ENCODE assay signal across 9 mouse cellular contexts in genomic region chr3:107792736-107793135, GRCm38 (mm10). TPM values are rescaled to one million over a fixed set of nuclear protein-coding genes. Genes with fewer than 3 reads are reported as not detected.
DNase-seq lines count a peak whose midpoint lies in the region; ATAC-seq and TF ChIP-seq lines count a peak whose summit lies in the region.
"Had no signal": no experiment of that assay in that cellular context is flagged by ENCODE, and none has a peak within 500 bp of the region (broad histone marks: within the 10 kb centered on the region; RNA-seq: fewer than 3 reads in every experiment).

No protein-coding gene starts in this region.

- no peak overlapping the region for H3K4me3 ChIP-seq in heart, embryonic 15.5 days
- H3K4me3 ChIP-seq in lung, embryonic 15.5 days: no peak overlapping the region
- no peak overlapping the region for H3K4me3 ChIP-seq in forebrain, embryonic 14.5 days (ENCODE audit: low read depth, low read length)
- no peak overlapping the region for H3K4me3 ChIP-seq in neural tube, embryonic 15.5 days (replicated peaks)
- no peak overlapping the region for H3K4me3 ChIP-seq in liver, postnatal 0 days (ENCODE audit: low read depth, low read length)

- ATAC-seq in heart, embryonic 15.5 days (replicated peaks; ENCODE audit: insufficient number of reproducible peaks, insufficient read depth, low FRiP score, low read depth): no peak
- ATAC-seq in lung, embryonic 15.5 days (ENCODE audit: borderline replicate concordance, extremely low read depth, low FRiP score, low TSS enrichment): no peak
- ATAC-seq in forebrain, embryonic 14.5 days: no peak
- no peak for ATAC-seq in neural tube, embryonic 15.5 days (ENCODE audit: low FRiP score)
- ATAC-seq in liver, postnatal 0 days: no peak

- H3K9ac ChIP-seq in heart, embryonic 15.5 days: no peak overlapping the region
- no peak overlapping the region for H3K9ac ChIP-seq in lung, embryonic 15.5 days
- no peak overlapping the region for H3K9ac ChIP-seq in forebrain, embryonic 14.5 days (ENCODE audit: low read length)
- no peak overlapping the region for H3K9ac ChIP-seq in neural tube, embryonic 15.5 days (replicated peaks)
- no peak overlapping the region for H3K9ac ChIP-seq in liver, postnatal 0 days (replicated peaks)

- TF ChIP-seq CTCF in liver, postnatal 0 days (IDR thresholded peaks at IDR 0.05; ENCODE audit: low read depth): no peak

- intact Hi-C loops in heart, postnatal 36 days (cut with DNase I): loop anchor here (2.0 kb wide), 1 partner anchor 32 kb away; the partner anchor contains the start of gene Csf1

- H3K9me3 ChIP-seq in heart, embryonic 15.5 days (replicated peaks): no peaks in the 10 kb centered on the region
- no peaks in the 10 kb centered on the region for H3K9me3 ChIP-seq in lung, embryonic 15.5 days
- H3K9me3 ChIP-seq in forebrain, embryonic 14.5 days (replicated peaks; ENCODE audit: control insufficient read depth, low read length): no peaks in the 10 kb centered on the region
- H3K9me3 ChIP-seq in neural tube, embryonic 15.5 days (replicated peaks): no peaks in the 10 kb centered on the region
- no peaks in the 10 kb centered on the region for H3K9me3 ChIP-seq in liver, postnatal 0 days (ENCODE audit: low read length)

- 68% methylated on average over 5 of the region's 5 CpGs for WGBS in heart, embryonic 15.5 days
- WGBS in lung, embryonic 15.5 days: 65% methylated on average over 5 of the region's 5 CpGs
- 87% methylated on average over 5 of the region's 5 CpGs for WGBS in forebrain, embryonic 14.5 days
- WGBS in neural tube, embryonic 15.5 days: 95% methylated on average over 5 of the region's 5 CpGs
- WGBS in liver, postnatal 0 days (ENCODE audit: insufficient replicate concordance): 69% methylated on average over 5 of the region's 5 CpGs

- no peak for TF ChIP-seq EP300 in liver, postnatal 0 days (IDR thresholded peaks at IDR 0.05; ENCODE audit: low read depth)

- peak overlapping the region; percentile 74 for H3K27ac ChIP-seq in heart, embryonic 15.5 days
- H3K27ac ChIP-seq in lung, embryonic 15.5 days: peak overlapping the region; percentile 94
- peak overlapping the region; percentile 40; the same call in 1 of the 2 replicates for H3K27ac ChIP-seq in forebrain, embryonic 14.5 days (ENCODE audit: low read depth, low read length)
- H3K27ac ChIP-seq in neural tube, embryonic 15.5 days (replicated peaks): peak overlapping the region; percentile 73; the same call in 1 of the 2 replicates
- no peak overlapping the region for H3K27ac ChIP-seq in liver, postnatal 0 days (ENCODE audit: low read depth)

- H3K4me2 ChIP-seq in heart, embryonic 15.5 days: no peak overlapping the region
- H3K4me2 ChIP-seq in lung, embryonic 15.5 days: peak overlapping the region; percentile 30; the same call in 1 of the 2 replicates
- H3K4me2 ChIP-seq in forebrain, embryonic 14.5 days (ENCODE audit: low read length): no peak overlapping the region
- no peak overlapping the region for H3K4me2 ChIP-seq in neural tube, embryonic 15.5 days
- H3K4me2 ChIP-seq in liver, postnatal 0 days (ENCODE audit: low read depth, low read length): no peak overlapping the region

- peaks cover 24% of the 10 kb centered on the region for H3K4me1 ChIP-seq in heart, embryonic 15.5 days (replicated peaks)
- peaks cover 27% of the 10 kb centered on the region for H3K4me1 ChIP-seq in lung, embryonic 15.5 days
- H3K4me1 ChIP-seq in forebrain, embryonic 14.5 days (ENCODE audit: control insufficient read depth, insufficient read depth, low read length): peaks cover 15% of the 10 kb centered on the region
- H3K4me1 ChIP-seq in neural tube, embryonic 15.5 days: peaks cover 27% of the 10 kb centered on the region
- H3K4me1 ChIP-seq in liver, postnatal 0 days (ENCODE audit: insufficient read depth): peaks cover 36% of the 10 kb centered on the region

- H3K27me3 ChIP-seq in heart, embryonic 15.5 days: no peaks in the 10 kb centered on the region
- no peaks in the 10 kb centered on the region for H3K27me3 ChIP-seq in lung, embryonic 15.5 days
- H3K27me3 ChIP-seq in forebrain, embryonic 14.5 days (replicated peaks; ENCODE audit: control insufficient read depth, insufficient read depth, low read length): no peaks in the 10 kb centered on the region
- H3K27me3 ChIP-seq in neural tube, embryonic 15.5 days (replicated peaks): no peaks in the 10 kb centered on the region
- no peaks in the 10 kb centered on the region for H3K27me3 ChIP-seq in liver, postnatal 0 days (ENCODE audit: insufficient read depth, low read length)
- H3K27me3 ChIP-seq: CH12.LX had no signal

- no peaks in the 10 kb centered on the region for H3K36me3 ChIP-seq in heart, embryonic 15.5 days
- H3K36me3 ChIP-seq in lung, embryonic 15.5 days: no peaks in the 10 kb centered on the region
- H3K36me3 ChIP-seq in forebrain, embryonic 14.5 days (ENCODE audit: control insufficient read depth, insufficient read depth, low read length): no peaks in the 10 kb centered on the region
- H3K36me3 ChIP-seq in neural tube, embryonic 15.5 days: no peaks in the 10 kb centered on the region
- no peaks in the 10 kb centered on the region for H3K36me3 ChIP-seq in liver, postnatal 0 days (replicated peaks; ENCODE audit: insufficient read depth, low read length)

- DNase-seq in heart, postnatal 36 days: no peak
- DNase-seq in lung, postnatal 10 days: no peak
- DNase-seq in forebrain, embryonic 14.5 days (ENCODE audit: low spot score): no peak
- DNase-seq in adrenal gland, postnatal 36 days: no peak
- no peak for DNase-seq in liver, postnatal 0 days

RNA-seq across cellular contexts. Expression of gene Csf1, which starts 32.5 kb away (rescaled TPM):
- 8.0 and 11.2 TPM in 2 replicates for polyA plus RNA-seq in heart, embryonic 15.5 days (2015; fragmentation: Nextera tagmentation; extraction: Ambion mirVana)
- 10 to 100 TPM; 34.4 to 49.5 TPM for total RNA-seq in heart, postnatal 36 days (2021)
- polyA plus RNA-seq in lung, embryonic 15.5 days (2015; fragmentation: Nextera tagmentation; extraction: Ambion mirVana): 9.0 and 10.3 TPM in 2 replicates
- polyA plus RNA-seq in forebrain, embryonic 14.5 days (2014; fragmentation: Nextera tagmentation; extraction: Ambion mirVana): 6.5 and 7.0 TPM in 2 replicates
- 7.8 and 8.4 TPM in 2 replicates for polyA plus RNA-seq in neural tube, embryonic 15.5 days (2015; fragmentation: Nextera tagmentation; extraction: Ambion mirVana)
- total RNA-seq in adrenal gland, postnatal 36 days (2021): 10 to 100 TPM; 14.2 to 27.4 TPM
- polyA plus RNA-seq in liver, postnatal 0 days (2015; fragmentation: Nextera tagmentation; extraction: Ambion mirVana): 6.6 and 7.2 TPM in 2 replicates
